Mouse (Mus musculus) olfactory bulb, adult 2 months (tissue): ENCODE data around the gene Arl6ip4.

Experiments used
- CTCF ChIP-seq: fragments of 200-500 bp; IDR thresholded peaks from 2 replicates; pipeline ENCODE4 v1.5.1; 2012; ENCODE audit warnings: low read depth, mild to moderate bottlenecking, low read length, moderate library complexity; ENCODE audit not compliant: insufficient read depth
- POLR2A ChIP-seq: fragments of 200-500 bp; IDR thresholded peaks from 2 replicates; pipeline ENCODE4 v1.6.1; 2012; ENCODE audit warnings: mild to moderate bottlenecking, low read depth, low read length, moderate library complexity; ENCODE audit not compliant: insufficient read depth

DNA sequence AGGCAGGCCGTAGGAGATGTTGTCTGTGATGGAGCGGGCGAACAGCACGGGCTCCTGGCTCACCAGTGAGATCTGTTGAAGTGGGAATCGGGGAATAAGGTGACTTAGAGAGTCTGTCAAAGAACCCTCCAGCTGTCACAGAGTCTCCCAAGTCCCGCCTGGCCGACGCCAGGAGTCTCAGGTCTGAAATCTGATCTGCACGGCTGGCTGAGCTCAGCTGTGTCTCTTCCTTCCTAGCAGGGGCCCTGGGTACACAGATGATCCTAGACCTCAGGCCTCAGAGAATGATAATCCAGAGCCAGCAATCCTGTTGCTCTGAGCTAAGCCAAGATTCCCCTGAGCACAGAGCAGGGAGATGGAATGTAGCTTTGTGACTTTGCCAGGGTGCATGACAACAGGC is 42.2 kb upstream of the Arl6ip4 start:
- no peak for TF ChIP-seq CTCF
- no peak for TF ChIP-seq POLR2A
